Mouse (Mus musculus) right cerebral cortex, postnatal 14 days (tissue): ENCODE results near the gene Gadd45g.
A peak's percentile ranks its signal among the peaks of the same experiment; 100 is the strongest.
"Not testable (repeated sequence)": the region's sequence is repeated elsewhere in the genome, so short reads cannot be mapped to it uniquely, and the experiment has no call there.

Source experiments
- DNase-seq: peaks from one replicate; pipeline ENCODE4 v3.0.0; 2022

The Gadd45g gene

DNA sequence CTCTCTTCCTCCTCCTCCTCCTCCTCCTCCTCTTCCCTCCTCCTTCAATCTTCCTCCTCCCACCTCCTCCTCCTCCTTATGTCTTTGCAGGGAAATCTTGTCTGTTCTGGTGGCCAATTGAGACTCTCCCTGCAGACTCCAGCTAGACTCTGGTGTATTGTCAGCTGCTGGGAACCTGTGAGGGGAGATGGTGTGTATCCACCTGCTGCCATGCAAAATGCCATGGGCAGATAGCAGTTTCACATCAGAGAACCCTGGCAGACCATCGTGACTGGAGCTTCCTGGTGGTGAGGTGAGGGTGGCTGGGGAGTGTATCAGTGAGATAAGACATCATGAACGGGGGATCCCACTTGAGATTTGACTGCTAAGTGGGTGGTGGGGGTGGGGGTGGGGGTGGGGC lies 12.0 kb upstream of the Gadd45g start:
- DNase-seq, result no peak

DNA sequence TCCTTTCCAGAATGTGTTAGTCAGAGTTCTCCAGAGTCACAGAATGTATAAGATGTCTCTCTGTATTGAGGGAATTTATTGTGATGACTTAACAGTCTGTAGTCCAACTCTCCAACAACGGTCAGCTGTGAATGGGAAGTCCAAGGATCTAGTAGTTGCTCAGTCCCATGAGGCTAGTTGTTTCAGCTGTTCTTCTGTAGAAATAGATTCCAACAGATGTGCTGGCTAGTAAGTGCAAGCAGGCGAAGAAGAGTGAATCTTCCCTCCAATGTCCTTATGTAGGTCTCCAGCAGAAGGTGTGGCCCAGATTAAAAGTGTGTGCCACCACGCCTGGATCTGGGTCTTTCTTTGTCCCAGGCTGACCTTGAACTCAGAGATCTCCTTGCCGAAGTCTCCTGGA lies 11.3 kb upstream of the Gadd45g start:
- DNase-seq, result not testable (repeated sequence)

DNA sequence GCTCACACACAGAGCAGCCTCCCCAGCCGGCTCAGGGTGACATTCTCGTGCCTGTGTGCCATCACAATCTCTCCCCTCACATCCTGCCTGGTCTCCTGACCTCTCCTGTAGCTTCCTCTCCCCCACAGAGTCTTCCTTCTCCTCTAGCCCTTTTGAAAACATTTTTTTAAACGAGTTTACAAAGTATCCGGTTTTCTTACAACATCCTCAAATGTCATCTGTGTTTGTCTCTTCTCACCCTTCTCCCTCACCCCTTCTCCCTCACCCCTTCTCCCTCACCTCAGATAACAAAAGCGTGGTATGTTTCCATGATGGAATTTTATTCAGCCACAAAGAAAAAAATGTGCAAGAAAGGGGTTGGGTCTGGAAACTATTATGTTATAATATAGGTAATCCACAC lies 9.1 kb upstream of the Gadd45g start:
- DNase-seq, result no peak

DNA sequence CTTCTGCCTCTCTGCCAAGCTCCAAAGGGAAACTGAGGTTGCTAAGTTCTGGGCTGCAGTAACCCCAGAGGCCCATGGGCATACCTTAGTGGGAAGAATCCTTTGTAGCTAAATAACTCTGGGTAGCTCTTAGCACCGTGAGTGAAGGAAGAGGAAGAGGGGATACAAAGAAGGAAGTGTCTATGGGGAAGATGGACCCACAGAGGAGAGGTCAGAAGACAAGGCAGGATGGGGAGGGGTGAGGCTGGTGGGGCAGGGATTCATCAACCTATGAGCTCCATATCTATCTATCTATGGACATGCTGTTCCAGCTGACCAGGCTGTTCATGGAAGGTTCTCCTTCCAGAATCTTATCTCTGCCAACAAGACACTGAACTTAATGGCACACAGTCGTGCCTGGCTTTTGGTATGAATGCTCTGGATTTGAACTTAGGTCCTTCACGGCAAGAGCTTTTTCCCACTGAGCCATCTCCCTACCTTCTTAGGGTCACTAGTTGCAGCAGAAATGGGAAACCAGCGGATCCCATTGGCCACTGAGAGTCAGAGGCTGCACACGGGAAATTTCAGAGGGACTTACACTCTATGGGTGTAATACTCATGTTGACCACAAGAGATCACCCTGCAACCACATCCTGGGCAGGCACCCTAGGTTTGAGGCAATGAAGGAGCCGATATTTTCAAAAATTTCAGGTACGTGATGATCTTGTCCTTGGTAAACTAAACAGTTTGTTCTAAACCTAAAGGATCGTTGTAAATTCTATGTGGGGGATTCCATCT lies 7.0 kb upstream of the Gadd45g start:
- no peak for DNase-seq

DNA sequence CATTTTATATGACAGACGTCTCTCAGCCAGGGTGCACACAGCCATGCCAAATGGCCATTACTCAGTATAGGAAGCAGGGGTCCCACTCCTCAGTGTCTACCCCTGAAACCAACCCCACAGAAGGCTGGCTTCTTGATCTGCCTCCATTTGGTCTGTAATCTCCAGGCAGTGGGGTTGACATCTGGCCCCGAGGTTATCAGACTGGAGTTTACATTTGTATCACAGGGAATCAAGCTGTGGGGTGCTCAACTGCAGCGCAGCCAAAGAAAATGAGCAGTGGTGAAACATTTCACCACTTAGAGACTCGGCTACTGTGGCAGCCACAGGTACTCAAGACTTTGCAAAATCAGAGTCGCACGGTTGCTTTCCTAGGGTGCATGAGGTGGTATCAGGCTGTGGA lies 5.8 kb upstream of the Gadd45g start:
- no peak for DNase-seq

DNA sequence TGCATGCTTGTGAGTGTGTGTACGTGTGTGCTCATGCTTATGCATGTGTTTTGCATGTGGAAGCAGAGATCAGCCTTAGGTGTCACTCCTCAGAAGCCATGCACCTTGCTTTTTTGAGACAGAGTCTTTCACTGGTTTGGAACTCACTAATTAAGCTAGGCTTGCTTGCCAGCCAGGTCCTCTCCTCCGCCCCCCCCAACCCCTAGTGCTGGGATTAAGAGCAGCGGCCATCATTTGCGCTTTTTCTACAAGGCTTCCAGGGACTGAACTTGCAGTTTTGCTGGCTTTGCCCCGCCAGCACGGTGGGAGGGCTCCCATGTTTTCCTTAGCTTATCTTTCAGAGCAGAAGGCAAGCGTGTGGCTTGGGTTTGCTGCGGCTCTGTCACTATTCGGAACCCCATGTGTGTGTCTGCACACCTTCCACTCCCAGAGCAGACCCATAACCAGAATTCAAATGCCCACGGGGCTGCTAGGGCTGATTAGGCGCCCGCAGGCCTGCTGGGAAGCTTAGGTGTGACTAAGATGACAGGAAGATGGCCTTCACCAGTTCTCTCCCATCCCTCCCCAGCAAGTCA lies 4.8 kb upstream of the Gadd45g start:
- DNase-seq, result no peak

DNA sequence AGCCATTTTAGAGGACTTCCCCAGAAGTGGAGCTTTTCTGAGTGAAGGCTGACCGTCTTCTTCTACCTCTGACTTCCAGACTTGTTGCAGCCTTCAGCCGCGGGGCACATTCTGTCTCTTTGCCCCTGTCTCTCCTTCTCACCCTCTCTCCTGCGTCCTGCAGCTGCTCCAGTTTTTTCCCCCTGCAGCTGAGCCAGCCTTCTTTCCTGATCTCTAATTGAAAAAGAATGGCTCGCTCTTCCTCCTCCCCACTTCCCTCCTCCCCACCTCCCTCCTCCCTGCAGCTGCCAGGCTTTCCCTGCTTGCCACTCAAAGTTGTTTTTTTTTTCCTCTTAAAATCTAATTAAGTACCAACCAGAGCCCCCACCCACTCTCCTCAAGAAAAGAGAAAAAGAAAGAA lies 4.3 kb upstream of the Gadd45g start:
- DNase-seq, result no peak

DNA sequence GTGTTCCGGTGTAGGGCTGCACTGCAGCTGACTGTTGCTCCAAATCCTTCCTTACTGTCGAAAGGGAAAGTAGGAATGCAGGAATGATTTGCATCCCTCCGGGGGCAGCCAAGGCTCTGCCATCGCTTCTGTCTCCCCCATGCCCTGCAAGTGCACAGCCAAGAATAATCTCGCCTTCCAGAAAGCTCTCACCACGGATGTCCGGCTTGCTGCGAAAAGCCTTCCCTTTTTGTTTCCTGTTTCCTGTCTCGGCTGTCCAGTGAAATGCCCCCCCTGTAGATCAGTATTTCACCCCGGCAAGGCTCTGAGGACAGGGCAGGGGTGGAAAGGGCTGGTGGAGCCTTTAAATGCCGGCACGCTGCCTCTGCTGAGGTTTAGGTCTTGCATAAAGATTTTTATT lies 3.7 kb upstream of the Gadd45g start:
- no peak for DNase-seq

DNA sequence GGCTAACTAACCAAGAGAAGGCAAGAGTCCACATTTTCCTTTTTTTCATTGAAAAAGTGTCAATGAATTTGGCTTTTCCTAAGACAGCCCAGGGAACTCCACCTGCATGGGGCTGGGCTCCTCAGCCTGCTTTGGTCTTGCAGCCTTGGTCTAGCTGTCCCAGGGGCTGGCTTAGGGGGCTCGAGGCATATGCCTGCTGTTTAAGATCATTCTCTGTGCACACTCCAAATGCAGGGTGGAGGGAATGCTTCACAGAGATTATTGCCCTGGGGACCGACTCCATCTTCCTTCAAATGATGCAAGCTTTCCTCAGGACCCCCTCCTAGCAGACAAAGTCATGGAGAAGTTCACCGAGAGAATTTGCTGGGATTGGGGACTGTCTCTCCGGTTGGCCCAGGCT lies 3.2 kb upstream of the Gadd45g start:
- no peak for DNase-seq

DNA sequence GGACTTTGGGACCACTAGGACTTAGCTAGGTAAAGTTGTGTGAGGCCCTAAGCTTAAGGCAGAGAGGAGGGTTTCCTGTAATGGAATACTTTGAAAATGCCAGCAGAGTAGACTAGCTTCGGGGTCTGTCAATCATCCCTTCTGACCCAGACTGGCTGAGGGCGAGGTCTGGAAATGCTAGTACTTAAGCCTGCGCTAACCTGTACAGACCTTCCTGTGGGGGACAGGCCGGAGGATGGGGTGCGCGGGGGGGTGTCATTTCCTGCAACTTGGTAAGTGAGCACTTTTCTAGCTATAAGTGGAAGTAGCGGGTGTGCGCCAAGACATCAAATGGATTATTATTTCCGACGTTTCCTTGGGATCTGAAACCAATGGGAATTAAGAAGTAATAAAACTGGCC lies 2.4 kb upstream of the Gadd45g start:
- no peak for DNase-seq

DNA sequence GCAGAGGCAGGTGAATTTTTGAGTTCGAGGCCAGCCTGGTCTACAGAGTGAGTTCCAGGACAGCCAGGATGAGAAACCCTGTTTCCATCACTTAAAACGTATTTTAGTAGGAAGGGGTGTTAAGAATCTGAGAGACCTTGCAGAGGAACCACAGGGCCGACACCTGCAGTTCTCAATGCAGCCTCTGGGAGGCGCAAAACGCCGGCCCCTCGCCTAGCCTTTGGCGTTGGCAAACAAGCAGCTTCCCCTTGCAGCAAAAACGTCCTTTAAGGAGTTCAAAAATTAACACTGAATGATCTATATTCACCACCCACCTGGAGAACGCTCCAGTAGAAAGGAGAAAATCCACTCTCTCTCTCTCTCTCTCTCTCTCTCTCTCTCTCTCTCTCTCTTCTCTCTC lies 1.8 kb upstream of the Gadd45g start:
- DNase-seq, result peak; percentile 68

DNA sequence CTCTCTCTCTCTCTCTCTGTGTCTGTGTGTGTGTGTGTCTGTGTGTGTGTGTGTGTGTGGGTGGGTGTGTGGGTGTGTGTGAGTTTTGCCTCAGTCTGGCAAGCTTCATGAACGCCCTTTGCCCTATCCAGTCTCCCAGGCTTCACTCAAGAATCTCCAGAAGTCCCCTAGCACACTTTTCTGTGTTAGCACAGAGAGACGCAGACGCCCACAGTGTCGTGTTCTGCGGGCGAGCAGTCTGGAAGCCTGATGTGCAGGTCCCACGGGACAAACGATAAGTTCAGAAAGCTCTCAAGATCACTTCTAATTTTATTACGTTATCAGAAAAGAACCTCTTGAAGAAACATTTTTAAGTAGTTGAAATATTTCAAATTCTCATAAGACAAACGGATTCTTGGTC lies 1.4 kb upstream of the Gadd45g start:
- DNase-seq, result no peak

DNA sequence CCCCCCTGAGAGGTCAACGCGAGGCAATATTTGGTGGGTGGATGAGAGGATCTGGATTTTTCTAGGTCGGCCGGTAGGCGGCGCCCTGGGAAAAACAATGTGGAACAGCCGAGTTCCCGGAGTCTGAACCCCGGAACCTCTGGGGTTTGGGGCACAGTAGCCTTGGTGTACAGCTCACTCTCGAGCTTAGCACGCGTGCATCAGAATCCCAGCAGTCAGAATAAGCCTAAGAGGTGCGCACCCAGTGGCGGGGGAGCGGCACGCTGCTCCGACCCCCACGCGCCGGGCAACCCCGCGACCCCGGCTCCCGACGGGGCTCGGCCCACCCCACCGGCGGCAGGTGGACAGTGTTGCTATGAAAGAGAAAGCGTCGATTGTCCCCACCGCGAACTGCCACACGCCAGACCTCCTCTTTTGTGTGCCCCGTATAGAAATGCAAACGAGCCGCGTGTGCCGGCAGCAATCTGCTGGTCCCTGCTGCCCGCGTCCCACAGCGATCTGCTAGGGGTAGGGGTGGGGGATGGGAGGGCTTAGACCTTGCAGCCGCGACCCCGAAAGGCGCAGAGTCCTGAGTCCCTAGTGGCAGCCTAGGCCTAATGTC lies 787 bp upstream of the Gadd45g start:
- peak; percentile 74 for DNase-seq

DNA sequence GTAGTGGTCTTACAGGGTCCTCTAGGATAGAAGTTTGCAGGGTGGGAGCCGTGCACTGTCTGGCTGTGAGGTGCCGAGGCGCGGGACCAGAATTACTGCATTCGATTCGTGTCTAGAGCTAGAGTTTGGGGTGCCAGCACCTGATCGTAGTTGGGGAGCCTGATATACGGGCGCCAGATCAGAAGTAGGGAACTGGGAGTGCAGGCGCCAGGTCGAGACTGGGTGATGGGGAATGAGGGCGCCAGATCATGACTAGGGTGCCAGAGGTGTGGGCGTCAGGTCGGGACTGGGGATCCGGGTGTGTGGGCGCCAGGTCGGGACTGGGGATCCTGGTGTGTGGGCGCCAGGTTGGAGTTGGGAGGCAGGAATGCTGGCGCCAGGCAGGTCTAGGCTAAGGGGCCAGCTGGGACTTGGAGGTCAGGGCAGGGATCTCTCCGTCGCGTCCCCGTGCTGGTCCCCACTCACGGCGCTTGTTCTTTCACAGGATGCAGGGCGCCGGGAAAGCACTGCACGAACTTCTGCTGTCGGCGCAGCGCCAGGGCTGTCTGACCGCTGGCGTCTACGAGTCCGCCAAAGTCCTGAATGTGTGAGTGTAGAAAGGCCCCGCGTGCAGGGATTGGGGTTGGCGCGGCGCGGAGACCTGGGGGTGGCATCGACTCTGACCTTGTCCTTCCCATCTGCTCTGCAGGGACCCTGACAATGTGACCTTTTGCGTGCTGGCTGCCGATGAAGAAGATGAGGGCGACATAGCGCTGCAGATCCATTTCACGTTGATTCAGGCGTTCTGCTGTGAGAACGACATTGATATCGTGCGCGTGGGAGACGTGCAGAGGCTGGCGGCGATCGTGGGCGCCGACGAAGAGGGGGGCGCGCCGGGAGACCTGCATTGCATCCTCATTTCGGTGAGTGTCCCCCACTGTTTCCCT lies 653 bp downstream of the Gadd45g start:
- DNase-seq, result peak; percentile 72

DNA sequence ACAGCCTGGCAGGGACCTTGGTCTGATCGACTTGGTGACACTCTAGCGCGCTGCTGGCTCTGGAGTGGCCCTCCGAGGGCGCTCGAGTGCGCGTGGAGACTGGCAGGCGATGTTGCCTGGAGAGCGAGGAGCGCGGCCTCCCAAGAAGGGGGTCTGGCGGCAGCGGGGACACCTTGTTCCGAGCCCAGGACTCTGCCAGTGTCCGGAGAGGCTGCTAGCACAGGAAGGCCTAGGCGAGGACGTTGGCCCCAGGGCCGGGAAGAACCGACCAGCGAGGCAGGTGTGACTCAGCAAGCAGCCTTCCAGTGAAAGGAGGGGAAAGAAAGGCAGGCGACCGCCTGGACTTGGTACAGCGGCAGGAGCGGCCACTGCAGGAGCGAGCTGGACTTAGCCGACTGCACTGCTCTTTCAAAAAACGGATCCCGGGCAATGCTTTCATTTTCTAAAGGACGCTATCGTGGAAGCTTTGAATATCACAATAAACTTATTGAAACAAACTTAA lies 1.6 kb downstream of the Gadd45g start:
- DNase-seq, result peak; percentile 84

DNA sequence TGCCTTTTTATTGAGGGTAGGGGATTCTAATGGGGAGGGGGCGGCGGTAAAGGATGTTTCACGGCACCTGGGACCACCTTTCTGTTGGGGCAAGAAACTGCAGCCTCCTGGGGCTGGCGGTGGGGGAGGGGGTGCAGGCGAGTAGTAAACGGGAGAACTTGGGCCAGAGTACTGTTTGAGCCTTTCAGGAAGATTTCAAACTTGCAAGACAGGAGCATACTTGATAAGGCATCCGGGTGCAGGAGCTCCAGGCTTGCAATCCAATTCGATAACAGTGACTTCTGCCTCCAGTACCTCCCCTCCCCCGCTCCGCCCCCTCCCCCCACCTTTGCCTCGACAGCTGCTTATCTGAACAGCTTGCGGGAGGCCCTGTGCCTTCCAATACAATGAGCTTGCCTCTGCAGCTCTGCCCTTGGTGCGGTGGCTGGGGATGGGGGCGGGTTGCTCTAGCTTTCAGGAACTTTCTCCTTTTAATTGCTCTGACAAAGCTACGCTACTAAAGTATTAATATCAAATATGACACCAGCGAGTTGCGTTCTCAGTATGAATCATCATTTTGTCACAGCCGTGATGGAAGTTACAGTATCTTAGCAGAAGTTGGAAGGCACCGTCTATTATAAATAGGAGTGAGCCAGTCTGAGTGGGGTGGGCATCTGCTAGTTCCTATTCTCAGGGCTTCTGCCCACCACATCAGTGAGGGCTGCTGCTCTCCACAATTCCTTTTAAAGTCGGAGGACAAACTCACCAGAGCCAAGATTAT lies 2.2 kb downstream of the Gadd45g start:
- peak; percentile 45 for DNase-seq

DNA sequence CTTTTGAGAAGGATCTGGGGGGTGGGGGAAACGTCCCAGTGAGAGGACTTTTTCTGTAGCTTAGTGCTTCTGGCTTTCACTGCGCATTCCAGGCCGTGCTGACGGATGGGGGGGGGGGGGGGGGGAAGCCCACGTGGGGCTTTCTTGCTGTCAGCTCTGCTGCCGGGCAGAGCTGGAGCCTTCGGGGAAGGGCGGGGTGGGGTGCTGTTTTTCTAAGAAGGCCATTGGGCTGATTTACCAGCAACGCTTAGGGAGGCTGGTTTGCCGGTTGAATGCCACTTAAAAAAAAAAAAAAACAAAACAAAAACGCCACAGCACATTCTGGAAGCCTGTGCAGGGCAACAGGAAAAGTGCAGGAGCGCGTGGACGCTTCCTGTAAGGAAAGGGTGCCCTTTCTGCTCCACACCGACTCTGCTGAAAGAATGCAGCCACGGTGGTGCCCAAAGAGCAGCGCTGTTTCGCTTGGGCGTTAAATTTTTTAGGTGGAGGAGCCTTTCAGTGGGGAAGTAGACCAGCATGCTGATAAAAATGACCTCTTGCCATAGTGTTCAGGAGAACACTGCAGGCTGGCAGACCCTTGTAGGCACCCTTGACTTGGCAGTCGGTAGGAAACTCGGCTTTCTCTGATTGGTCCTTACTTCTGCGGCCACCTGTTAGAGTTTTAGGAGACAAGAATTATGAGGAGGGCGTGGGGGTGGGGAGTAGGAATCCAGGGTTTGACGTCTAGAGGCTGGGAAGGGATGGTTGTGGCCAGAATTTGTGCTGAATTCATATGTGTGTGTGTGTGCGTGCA lies 3.0 kb downstream of the Gadd45g start:
- peak; percentile 40 for DNase-seq

DNA sequence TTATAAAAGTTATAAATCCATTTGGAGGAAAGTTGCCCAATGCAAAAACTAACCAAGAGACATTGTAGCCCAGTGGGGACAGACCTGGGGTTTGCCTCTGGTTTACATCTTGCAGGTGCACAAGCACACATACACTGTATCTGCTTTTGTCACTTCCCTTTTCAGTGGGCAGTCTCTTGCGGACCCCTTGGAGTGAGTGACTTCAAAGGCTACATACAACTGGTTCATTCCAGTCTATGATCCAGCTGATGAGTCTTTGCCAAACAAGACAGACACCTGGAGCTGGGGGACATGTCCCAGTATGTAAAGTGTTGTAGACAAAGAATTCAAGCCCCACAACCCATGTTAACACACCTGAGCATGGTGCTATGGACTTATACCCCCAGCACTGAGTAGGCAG lies 4.1 kb downstream of the Gadd45g start:
- no peak for DNase-seq

DNA sequence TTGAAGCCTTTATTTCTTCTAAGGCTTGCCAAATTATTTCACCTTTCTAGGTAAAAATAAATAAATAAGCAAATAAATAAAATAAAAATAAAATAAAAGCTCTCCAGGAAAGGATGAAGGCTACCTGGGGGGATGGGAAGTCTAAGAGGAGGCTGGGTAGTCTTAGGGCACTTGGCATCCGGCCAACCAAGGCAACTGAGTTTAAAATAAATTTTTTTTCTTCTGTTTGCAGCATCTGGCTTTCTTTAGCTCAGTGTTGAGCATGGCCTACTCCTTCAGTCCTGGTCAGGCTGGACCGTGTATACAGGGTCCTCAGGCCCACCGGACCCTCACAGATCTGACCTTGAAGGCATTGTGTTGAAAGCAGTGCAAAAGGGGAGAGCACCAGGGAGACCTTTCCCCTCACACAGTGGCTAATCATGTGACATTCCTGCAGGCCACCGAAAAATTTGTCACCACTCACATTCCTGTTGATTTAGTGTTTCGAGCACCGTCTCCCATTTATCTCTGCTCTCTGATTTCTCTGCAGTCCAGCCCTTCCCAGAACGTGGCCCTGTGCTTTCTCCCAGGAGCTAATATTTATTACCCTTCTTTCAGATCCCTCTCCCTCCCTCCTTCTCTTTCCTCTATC lies 6.2 kb downstream of the Gadd45g start:
- no peak for DNase-seq

DNA sequence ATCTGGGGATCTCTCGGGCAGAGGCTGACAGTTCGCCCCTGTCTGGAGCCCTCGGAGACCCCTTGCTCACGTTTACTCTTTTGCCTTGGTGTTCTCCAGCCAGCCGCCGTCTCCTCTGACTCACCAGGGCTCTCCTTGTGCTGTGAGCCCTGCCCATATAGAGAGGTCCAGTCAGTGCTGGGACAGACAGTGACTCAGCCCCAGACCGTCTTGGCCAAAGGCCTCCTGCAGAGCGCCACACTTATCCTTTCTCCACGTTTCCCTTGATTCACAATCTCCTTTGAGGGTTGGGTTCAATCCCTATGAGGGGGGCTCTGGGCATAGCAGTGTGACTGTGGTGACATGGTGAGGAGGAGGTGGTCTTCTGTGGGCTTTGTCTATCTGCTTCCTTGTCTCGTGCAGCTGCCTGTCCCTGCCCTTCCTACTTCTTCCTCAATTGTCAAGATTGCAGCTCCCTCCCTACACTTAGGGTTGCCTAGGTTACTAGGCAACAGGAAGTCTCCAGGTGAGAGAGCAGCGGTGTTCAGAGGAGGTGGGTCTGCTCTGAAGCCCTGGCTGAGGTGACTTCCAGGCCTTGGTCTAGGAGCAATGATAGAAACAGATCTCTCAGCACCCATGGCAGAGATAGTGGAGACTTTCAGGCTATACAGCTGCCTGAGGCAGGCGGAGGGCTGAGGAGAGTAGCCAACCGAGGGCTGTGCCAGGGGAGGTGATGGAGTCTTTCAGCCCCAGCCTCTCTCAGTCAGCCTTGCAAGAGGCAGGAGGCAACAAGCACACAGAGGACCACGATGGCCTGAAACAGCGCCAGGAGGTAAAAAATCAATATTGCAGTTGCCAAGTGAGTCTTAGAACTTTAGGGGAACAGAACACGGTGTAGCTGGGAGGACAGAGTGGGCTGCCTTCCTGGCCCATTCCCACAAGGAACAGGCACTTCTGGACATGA lies 7.1 kb downstream of the Gadd45g start:
- DNase-seq, result no peak
